Mouse (Mus musculus): ENCODE data around the gene Rbbp5. TPM values are rescaled to one million over a fixed set of nuclear protein-coding genes. Genes with fewer than 3 reads are reported as not detected.
A peak's percentile ranks its signal among the peaks of the same experiment; 100 is the strongest.

Rbbp5 gene
- polyA plus RNA-seq, 1 experiment from 2014 or later = 47.4 TPM

GRCm38 (mm10) chr1:132530631-132531191 is 53.5 kb downstream of the Rbbp5 start:
- Histone ChIP-seq H3K27ac (peak overlapping the region; percentile 66), H3K27me3 (ENCODE audit: insufficient read depth, poor library complexity, severe bottlenecking) (peaks cover 38% of the 10 kb centered on the region), H3K36me3 (peaks cover 10% of the 10 kb centered on the region; the same call in 1 of the 2 replicates), H3K4me1 (replicated peaks) (peaks cover 53% of the 10 kb centered on the region), H3K9me3 (no peaks in the 10 kb centered on the region), H3K4me3 (no peak overlapping the region)
- DNase-seq (ENCODE audit: low spot score) = peak; percentile 66
- 3% methylated on average over 5 of the region's 5 CpGs for WGBS

- WGBS = 71% methylated on average over 9 of the region's 9 CpGs
- H3K4me3 ChIP-seq = no peak overlapping the region
- no peak for DNase-seq (ENCODE audit: low spot score)
- peaks cover 45% of the 10 kb centered on the region for H3K27me3 ChIP-seq (ENCODE audit: insufficient read depth, poor library complexity, severe bottlenecking)
- peaks cover 49% of the 10 kb centered on the region for H3K4me1 ChIP-seq (replicated peaks)
- H3K27ac ChIP-seq = peak overlapping the region; percentile 46; the same call in 1 of the 2 replicates
- no peaks in the 10 kb centered on the region for H3K9me3 ChIP-seq
- H3K36me3 ChIP-seq = peaks cover 14% of the 10 kb centered on the region; the same call in 1 of the 2 replicates
Observed at GRCm38 (mm10) chr1:132532521-132532920, 55.4 kb downstream of the Rbbp5 start.

- no peak for DNase-seq (ENCODE audit: low spot score)
- no peak overlapping the region for H3K4me3 ChIP-seq
- peak overlapping the region; percentile 45; the same call in 1 of the 2 replicates for H3K27ac ChIP-seq
- H3K36me3 ChIP-seq = 0 out of 2 replicates have a peak, but pooled peaks cover 6% of the 10 kb centered on the region
- H3K27me3 ChIP-seq (ENCODE audit: insufficient read depth, poor library complexity, severe bottlenecking) = peaks cover 49% of the 10 kb centered on the region
- WGBS = 5% methylated on average over 8 of the region's 8 CpGs
- H3K4me1 ChIP-seq (replicated peaks) = peaks cover 56% of the 10 kb centered on the region
- H3K9me3 ChIP-seq = no peaks in the 10 kb centered on the region
Observed at GRCm38 (mm10) chr1:132533840-132534239, 56.7 kb downstream of the Rbbp5 start.

- no peak overlapping the region for H3K27ac ChIP-seq
- peaks cover 66% of the 10 kb centered on the region for H3K27me3 ChIP-seq (ENCODE audit: insufficient read depth, poor library complexity, severe bottlenecking)
- no peak for DNase-seq (ENCODE audit: low spot score)
- H3K4me1 ChIP-seq (replicated peaks) = peaks cover 59% of the 10 kb centered on the region
- WGBS = 89% methylated on average over 4 of the region's 4 CpGs
- H3K4me3 ChIP-seq = no peak overlapping the region
- H3K36me3 ChIP-seq = 0 out of 2 replicates have a peak, but pooled peaks cover 4% of the 10 kb centered on the region
- no peaks in the 10 kb centered on the region for H3K9me3 ChIP-seq
Observed at GRCm38 (mm10) chr1:132535541-132535940, 58.4 kb downstream of the Rbbp5 start.

GRCm38 (mm10) chr1:132536416-132536815 is 59.3 kb downstream of the Rbbp5 start:
- WGBS = 85% methylated on average over 3 of the region's 3 CpGs
- no peak overlapping the region for H3K27ac ChIP-seq
- peaks cover 59% of the 10 kb centered on the region for H3K4me1 ChIP-seq (replicated peaks)
- no peaks in the 10 kb centered on the region for H3K9me3 ChIP-seq
- H3K4me3 ChIP-seq = no peak overlapping the region
- no peak for DNase-seq (ENCODE audit: low spot score)
- 0 out of 2 replicates have a peak, but pooled peaks cover 4% of the 10 kb centered on the region for H3K36me3 ChIP-seq
- peaks cover 75% of the 10 kb centered on the region for H3K27me3 ChIP-seq (ENCODE audit: insufficient read depth, poor library complexity, severe bottlenecking)

- peaks cover 63% of the 10 kb centered on the region for H3K4me1 ChIP-seq (replicated peaks)
- 0 out of 2 replicates have a peak, but pooled peaks cover 4% of the 10 kb centered on the region for H3K36me3 ChIP-seq
- no peak overlapping the region for H3K4me3 ChIP-seq
- no peaks in the 10 kb centered on the region for H3K9me3 ChIP-seq
- H3K27ac ChIP-seq = 0 out of 2 replicates have a peak overlapping the region, but pooled peaks have one; percentile 43
- H3K27me3 ChIP-seq (ENCODE audit: insufficient read depth, poor library complexity, severe bottlenecking) = peaks cover 77% of the 10 kb centered on the region
- 84% methylated on average over 5 of the region's 5 CpGs for WGBS
- no peak for DNase-seq (ENCODE audit: low spot score)
Observed at GRCm38 (mm10) chr1:132537736-132538135, 60.6 kb downstream of the Rbbp5 start.

GRCm38 (mm10) chr1:132540701-132541100 is 63.5 kb downstream of the Rbbp5 start:
- Histone ChIP-seq H3K27me3 (ENCODE audit: insufficient read depth, poor library complexity, severe bottlenecking) (peaks cover 83% of the 10 kb centered on the region), H3K27ac (peak overlapping the region; percentile 81; the same call in 1 of the 2 replicates)
- WGBS = 66% methylated on average over 7 of the region's 7 CpGs

GRCm38 (mm10) chr1:132541171-132541823 is 64.1 kb downstream of the Rbbp5 start:
- peaks cover 86% of the 10 kb centered on the region for H3K27me3 ChIP-seq (ENCODE audit: insufficient read depth, poor library complexity, severe bottlenecking)
- 3% methylated on average over 14 of the region's 14 CpGs for WGBS

More at GRCm38 (mm10) chr1:132540701-132541100, 63.5 kb downstream of the Rbbp5 start:
- 0 out of 2 replicates have a peak, but pooled peaks cover 4% of the 10 kb centered on the region for H3K36me3 ChIP-seq
- no peaks in the 10 kb centered on the region for H3K9me3 ChIP-seq
- H3K4me1 ChIP-seq (replicated peaks) = peaks cover 45% of the 10 kb centered on the region
- peak overlapping the region; percentile 56 for H3K4me3 ChIP-seq
- no peak for DNase-seq (ENCODE audit: low spot score)

GRCm38 (mm10) chr1:132541824-132542599 is 64.8 kb downstream of the Rbbp5 start:
- Histone ChIP-seq H3K4me3 (peak overlapping the region; percentile 56), H3K9me3 (no peaks in the 10 kb centered on the region), H3K27me3 (ENCODE audit: insufficient read depth, poor library complexity, severe bottlenecking) (peaks cover 83% of the 10 kb centered on the region), H3K4me1 (replicated peaks) (peaks cover 45% of the 10 kb centered on the region), H3K27ac (peak overlapping the region; percentile 81), H3K36me3 (no peaks in the 10 kb centered on the region)
- 14% methylated on average over 5 of the region's 5 CpGs for whole genome bisulfite sequencing
- no peak for DNase-seq (ENCODE audit: low spot score)

More at GRCm38 (mm10) chr1:132541171-132541823, 64.1 kb downstream of the Rbbp5 start:
- Histone ChIP-seq H3K27ac (peak overlapping the region; percentile 81), H3K4me3 (peak overlapping the region; percentile 56), H3K36me3 (0 out of 2 replicates have a peak, but pooled peaks cover 2% of the 10 kb centered on the region), H3K4me1 (replicated peaks) (peaks cover 45% of the 10 kb centered on the region), H3K9me3 (no peaks in the 10 kb centered on the region)
- peak; percentile 62 for DNase-seq (ENCODE audit: low spot score)

- Histone ChIP-seq H3K27me3 (ENCODE audit: insufficient read depth, poor library complexity, severe bottlenecking) (peaks cover 82% of the 10 kb centered on the region), H3K4me3 (peak within 1 kb of the TSS; percentile 56), H3K9me3 (no peaks in the 10 kb centered on the region), H3K27ac (peak within 1 kb of the TSS; percentile 81), H3K36me3 (no peaks in the 10 kb centered on the region), H3K4me1 (replicated peaks) (peaks cover 43% of the 10 kb centered on the region)
- under 1% methylated on average over 30 of the region's 30 CpGs for WGBS
- peak; percentile 62 for DNase-seq (ENCODE audit: low spot score)
Observed at GRCm38 (mm10) chr1:132542762-132543306, 65.7 kb downstream of the Rbbp5 start, which contains the start of gene Cntn2. TSS of gene Cntn2 (minus strand) at chr1:132543256.

GRCm38 (mm10) chr1:132543789-132544188 is 66.6 kb downstream of the Rbbp5 start:
- H3K4me1 ChIP-seq (replicated peaks) = peaks cover 46% of the 10 kb centered on the region
- DNase-seq (ENCODE audit: low spot score) = no peak
- no peaks in the 10 kb centered on the region for H3K9me3 ChIP-seq
- peaks cover 78% of the 10 kb centered on the region for H3K27me3 ChIP-seq (ENCODE audit: insufficient read depth, poor library complexity, severe bottlenecking)
- peak overlapping the region; percentile 50; the same call in 1 of the 2 replicates for H3K27ac ChIP-seq
- no peaks in the 10 kb centered on the region for H3K36me3 ChIP-seq
- no peak overlapping the region for H3K4me3 ChIP-seq
- 72% methylated on average over 8 of the region's 8 CpGs for WGBS

Data from hindbrain, embryonic 10.5 days (tissue).